Mouse (Mus musculus) ES-E14 (cell line): ENCODE data around the gene Slf2. TPM values are rescaled to one million over a fixed set of nuclear protein-coding genes. Genes with fewer than 3 reads are reported as not detected.

ENCODE experiments used
- DNase-seq: peaks from one replicate; pipeline ENCODE4 v3.0.0-alpha.2; 2013; ENCODE audit warnings: low read depth, low spot score
- H3K27ac ChIP-seq: 2 replicates; pipeline ENCODE4 v1.5.1; 2012; ENCODE audit warnings: low read depth, mild to moderate bottlenecking, low read length, moderate library complexity, mixed read lengths; ENCODE audit not compliant: poor library complexity, insufficient read depth, severe bottlenecking
- H3K36me3 ChIP-seq: 2 replicates; pipeline ENCODE4 v1.6.1; 2012; ENCODE audit warnings: mild to moderate bottlenecking, low read length, moderate library complexity, mixed read lengths; ENCODE audit not compliant: control insufficient read depth, poor library complexity, insufficient read depth, severe bottlenecking
- H3K4me1 ChIP-seq, 2 experiments: fragments of 150-350 bp in 1 of 2; sonication (generic) in 1 of 2; 2 replicates each; pipeline ENCODE4 v1.6.1; 2012; ENCODE audit warnings: low read length in 2 of 2, mild to moderate bottlenecking in 1 of 2, mixed read lengths in 1 of 2; ENCODE audit not compliant: control insufficient read depth in 2 of 2, insufficient read depth in 2 of 2, poor library complexity in 1 of 2
- H3K4me3 ChIP-seq, 2 experiments: fragments of 150-350 bp in 1 of 2; sonication (generic) in 1 of 2; 2 replicates each; pipeline ENCODE4 v1.5.1; 2012; ENCODE audit warnings: low read length in 2 of 2, low read depth in 1 of 2, mild to moderate bottlenecking in 1 of 2, mixed read lengths in 1 of 2; ENCODE audit not compliant: insufficient read depth in 1 of 2, poor library complexity in 1 of 2, severe bottlenecking in 1 of 2
- H3K9ac ChIP-seq: 2 replicates; pipeline ENCODE4 v1.6.1; 2012; ENCODE audit warnings: low read depth, mild to moderate bottlenecking, low read length, mixed read lengths; ENCODE audit not compliant: poor library complexity, insufficient read depth, severe bottlenecking
- H3K9me3 ChIP-seq: fragments of 150-350 bp; sonication (generic); 2 replicates; pipeline ENCODE4 v1.6.1; 2012; ENCODE audit warnings: low read depth, mild to moderate bottlenecking, low read length; ENCODE audit not compliant: control insufficient read depth, insufficient read depth
- CHD2 ChIP-seq: IDR thresholded peaks from 2 replicates; pipeline ENCODE4 v1.6.1; 2014; ENCODE audit warnings: mild to moderate bottlenecking, low read depth, low read length, inconsistent platforms
- HCFC1 ChIP-seq: IDR thresholded peaks from 2 replicates; pipeline ENCODE4 v1.6.1; 2012; ENCODE audit warnings: low read length, inconsistent platforms, borderline replicate concordance; ENCODE audit not compliant: insufficient read depth
- MAFK ChIP-seq: IDR thresholded peaks from 2 replicates; pipeline ENCODE4 v1.6.1; 2014; ENCODE audit warnings: mild to moderate bottlenecking, low read depth, low read length, inconsistent platforms; ENCODE audit not compliant: insufficient read depth
- ZC3H11A ChIP-seq: IDR thresholded peaks from 2 replicates; pipeline ENCODE4 v1.6.1; 2012; ENCODE audit warnings: low read depth, mild to moderate bottlenecking, inconsistent platforms, low read length, borderline replicate concordance
- ZNF384 ChIP-seq: IDR thresholded peaks from 2 replicates; pipeline ENCODE4 v1.6.1; 2012; ENCODE audit warnings: low read depth, low read length, inconsistent platforms
- in situ Hi-C, 2 experiments: fragments of 600-800 bp; cut with MboI; formaldehyde crosslinking; loops; one replicate each; pipeline ENCODE4 v1.15.1; 2025; ENCODE audit warnings: low sequenced_read_pairs in 2 of 2, inconsistent platforms in 1 of 2; ENCODE audit not compliant: unreplicated experiment in 2 of 2
- total RNA-seq: library from RNA; depleted of rRNA; stranded (reverse); fragments of 300-350 nt; gene quantifications from 2 replicates; pipeline ENCODE4 v1.2.3, GENCODE M21; 2012; rRNA removed

Gene Slf2
- 35.6 and 48.3 TPM in 2 replicates for total RNA-seq

GRCm38 (mm10) chr19:44930744-44931453 is at the start of gene Slf2:
Slf2 (plus strand) TSS chr19:44931151.
- TF ChIP-seq MAFK (no peak), CHD2 (peak; percentile 78)
- in situ Hi-C loops = no loop called here
- H3K9ac ChIP-seq = peak within 1 kb of the TSS; percentile 95
- H3K27ac ChIP-seq = peak within 1 kb of the TSS; percentile 82
- peak; percentile 97 for DNase-seq
- peaks cover 0 to 6% of the 10 kb centered on the region in 2 experiments; a peak in 2 of 4 replicates for H3K4me1 ChIP-seq
- peak within 1 kb of the TSS; percentile 96 to 99 for H3K4me3 ChIP-seq
- H3K9me3 ChIP-seq = no peaks in the 10 kb centered on the region
- peaks cover 8% of the 10 kb centered on the region for H3K36me3 ChIP-seq

DNA sequence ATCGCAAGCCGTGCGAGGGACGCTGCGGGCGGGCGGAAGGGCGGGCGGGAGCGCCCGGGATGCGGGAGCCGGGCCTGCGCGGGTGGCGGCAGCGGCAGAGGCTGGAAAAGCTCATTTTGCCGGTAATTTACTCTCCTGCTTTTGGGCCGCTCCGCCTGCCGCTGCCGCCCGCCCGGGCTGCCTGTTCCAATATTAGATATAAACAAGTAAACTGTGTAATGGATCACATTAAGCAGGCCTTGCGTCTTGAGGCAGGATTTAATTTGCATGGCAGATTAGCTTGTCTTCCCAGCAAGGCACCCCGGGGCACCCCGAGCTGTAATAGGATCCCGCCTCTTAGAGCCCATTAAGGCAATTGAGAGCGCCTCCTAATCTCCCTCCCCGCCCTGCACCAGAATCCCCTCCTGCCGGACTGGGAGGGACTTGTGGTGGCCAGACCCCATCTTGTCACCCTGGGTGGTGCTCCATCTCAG is 48.4 kb upstream of the Slf2 start:
- TF ChIP-seq ZC3H11A (no peak), CHD2 (no peak), ZNF384 (no peak), HCFC1 (no peak), MAFK (no peak)
- Histone ChIP-seq H3K9ac (0 out of 2 replicates have a peak overlapping the region, but pooled peaks have one; percentile 29), H3K9me3 (no peaks in the 10 kb centered on the region), H3K27ac (no peak overlapping the region), H3K36me3 (no peaks in the 10 kb centered on the region), H3K4me3 (peak overlapping the region; percentile 17 to 65), H3K4me1 (peaks cover 0 to 11% of the 10 kb centered on the region in 2 experiments; a peak in 1 of 4 replicates)
- in situ Hi-C loops = no loop called here
- DNase-seq = no peak

- Histone ChIP-seq H3K36me3 (no peaks in the 10 kb centered on the region), H3K27ac (no peak overlapping the region), H3K9me3 (no peaks in the 10 kb centered on the region), H3K4me1 (peaks cover 0 to 11% of the 10 kb centered on the region in 2 experiments; a peak in 1 of 4 replicates), H3K9ac (no peak overlapping the region), H3K4me3 (no peak overlapping the region)
- TF ChIP-seq ZC3H11A (no peak), HCFC1 (no peak), CHD2 (no peak), ZNF384 (no peak), MAFK (no peak)
- no peak for DNase-seq
- in situ Hi-C loops = no loop called here
These were observed 46.6 kb upstream of the Slf2 start for GRCm38 (mm10) chr19:44884331-44884730.

GRCm38 (mm10) chr19:44886475-44886874 is 44.5 kb upstream of the Slf2 start:
- Histone ChIP-seq H3K4me1 (peaks cover 0 to 11% of the 10 kb centered on the region in 2 experiments; a peak in 1 of 4 replicates), H3K9me3 (no peaks in the 10 kb centered on the region), H3K9ac (no peak overlapping the region), H3K4me3 (no peak overlapping the region), H3K27ac (no peak overlapping the region), H3K36me3 (no peaks in the 10 kb centered on the region)
- no peak for TF ChIP-seq ZC3H11A
- TF ChIP-seq HCFC1 = no peak
- no peak for TF ChIP-seq ZNF384
- no peak for TF ChIP-seq MAFK
- no peak for TF ChIP-seq CHD2
- in situ Hi-C loops = no loop called here
- no peak for DNase-seq

- Histone ChIP-seq H3K4me3 (no peak overlapping the region), H3K36me3 (no peaks in the 10 kb centered on the region), H3K9me3 (no peaks in the 10 kb centered on the region), H3K9ac (no peak overlapping the region), H3K4me1 (peaks cover 0 to 13% of the 10 kb centered on the region in 2 experiments; a peak in 1 of 4 replicates), H3K27ac (no peak overlapping the region)
- in situ Hi-C loops = no loop called here
- TF ChIP-seq MAFK (no peak), ZC3H11A (peak; percentile 55; the same call in 1 of the 2 replicates)
- DNase-seq = no peak
These were observed 43.2 kb upstream of the Slf2 start for GRCm38 (mm10) chr19:44887679-44888235.
